Mouse (Mus musculus) yolk sac, embryonic 10.5 days (tissue): ENCODE data around the gene Rbfox3.

ENCODE experiments used
- DNase-seq: peaks from one replicate; pipeline ENCODE4 v3.0.0-alpha.2; 2017; ENCODE audit warnings: low spot score

The Rbfox3 gene

DNA sequence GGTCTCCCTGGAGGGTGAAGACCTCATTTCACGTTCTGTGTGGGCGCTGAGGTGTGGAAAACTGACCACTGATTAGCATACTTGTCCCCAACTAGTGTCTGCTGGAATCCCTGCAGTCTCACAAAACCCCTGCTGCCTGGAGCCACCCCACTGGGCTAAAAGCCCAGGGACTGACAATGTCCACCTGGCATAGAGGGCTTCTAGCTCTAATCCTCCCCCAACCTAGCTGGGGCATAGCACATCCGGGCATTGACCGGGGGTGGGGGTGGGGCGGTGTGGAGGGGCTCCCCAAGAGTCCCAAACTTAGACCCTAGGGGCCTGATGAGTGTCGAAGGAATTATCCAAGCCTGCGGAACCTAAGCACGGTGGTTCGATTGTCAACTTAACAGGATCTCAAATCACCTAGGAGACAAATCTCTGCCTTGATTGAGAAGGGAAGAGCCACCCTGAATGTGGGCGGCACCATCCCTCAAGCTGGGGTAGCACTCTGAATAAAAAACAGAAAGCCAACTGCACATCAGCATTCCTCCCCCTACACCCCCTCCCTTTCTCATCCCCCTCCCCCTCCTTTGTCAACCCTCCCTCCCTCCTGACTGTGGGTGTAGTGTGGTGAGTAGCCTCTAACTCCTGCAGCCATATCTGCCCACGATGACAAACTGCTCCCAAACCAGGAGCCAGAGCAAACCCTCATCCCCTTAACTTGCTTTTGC is 29.5 kb downstream of the Rbfox3 start:
- DNase-seq, result no peak

DNA sequence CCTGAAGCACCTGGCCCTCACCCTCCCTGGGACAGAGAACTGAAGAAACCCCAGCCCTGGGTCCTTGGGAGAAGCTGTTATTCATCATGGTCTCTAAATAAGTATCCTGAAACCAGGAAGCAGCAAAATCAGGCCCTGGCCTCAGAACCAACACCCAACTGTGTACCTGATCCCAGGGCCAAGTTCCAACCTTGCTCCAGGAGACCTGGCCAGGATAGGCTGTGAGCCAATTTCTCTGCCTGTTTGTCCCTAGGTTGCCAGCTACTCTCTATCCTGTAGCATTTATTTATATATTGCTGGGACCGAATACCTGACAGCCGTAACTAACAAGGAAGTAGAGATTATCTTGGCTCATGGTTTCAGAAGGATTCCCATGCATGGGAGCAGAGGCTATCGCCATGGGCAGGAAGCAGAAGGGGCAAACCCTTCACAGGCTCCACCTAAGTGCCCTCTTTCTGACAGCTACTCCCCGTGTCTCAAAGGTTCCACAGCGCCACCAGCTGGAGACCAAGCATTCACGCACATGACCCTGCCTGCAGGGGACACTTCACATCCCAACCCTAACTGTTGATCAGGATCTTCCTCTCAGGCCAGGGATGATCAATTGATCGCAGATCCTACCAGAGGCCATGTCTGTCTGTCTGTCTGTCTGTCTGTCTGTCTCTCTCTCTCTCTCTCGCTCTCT is 31.8 kb downstream of the Rbfox3 start:
- no peak for DNase-seq

DNA sequence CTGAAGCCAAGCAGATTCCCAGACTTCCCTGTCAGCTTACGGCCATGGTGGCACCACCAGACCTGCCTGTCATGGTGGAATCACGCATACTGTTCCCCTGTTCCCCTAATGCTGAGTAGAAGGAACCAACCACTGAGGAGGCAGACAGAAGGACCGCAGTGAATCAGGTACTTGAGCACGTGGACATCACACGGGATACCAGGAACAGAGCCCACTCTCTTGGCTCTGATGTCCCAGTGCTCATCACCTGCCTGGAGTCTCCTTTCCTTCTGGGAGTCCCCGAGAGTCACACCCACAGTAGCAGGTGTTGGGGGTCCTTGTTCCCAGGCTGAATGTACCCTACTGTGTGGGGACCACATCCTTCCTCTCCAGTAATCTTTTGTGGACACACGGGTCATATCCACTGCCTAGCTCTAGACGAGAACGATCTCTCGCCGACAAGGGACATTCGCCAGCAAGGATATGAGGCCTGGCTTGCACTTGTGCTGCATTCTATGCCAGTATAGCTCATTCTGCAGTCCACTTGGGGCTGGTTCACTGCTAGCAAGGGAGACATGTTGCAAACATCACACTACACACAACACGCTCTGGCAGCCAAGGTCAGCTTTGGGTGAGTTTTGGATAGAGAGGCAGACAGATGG is 32.7 kb downstream of the Rbfox3 start:
- DNase-seq, result no peak

DNA sequence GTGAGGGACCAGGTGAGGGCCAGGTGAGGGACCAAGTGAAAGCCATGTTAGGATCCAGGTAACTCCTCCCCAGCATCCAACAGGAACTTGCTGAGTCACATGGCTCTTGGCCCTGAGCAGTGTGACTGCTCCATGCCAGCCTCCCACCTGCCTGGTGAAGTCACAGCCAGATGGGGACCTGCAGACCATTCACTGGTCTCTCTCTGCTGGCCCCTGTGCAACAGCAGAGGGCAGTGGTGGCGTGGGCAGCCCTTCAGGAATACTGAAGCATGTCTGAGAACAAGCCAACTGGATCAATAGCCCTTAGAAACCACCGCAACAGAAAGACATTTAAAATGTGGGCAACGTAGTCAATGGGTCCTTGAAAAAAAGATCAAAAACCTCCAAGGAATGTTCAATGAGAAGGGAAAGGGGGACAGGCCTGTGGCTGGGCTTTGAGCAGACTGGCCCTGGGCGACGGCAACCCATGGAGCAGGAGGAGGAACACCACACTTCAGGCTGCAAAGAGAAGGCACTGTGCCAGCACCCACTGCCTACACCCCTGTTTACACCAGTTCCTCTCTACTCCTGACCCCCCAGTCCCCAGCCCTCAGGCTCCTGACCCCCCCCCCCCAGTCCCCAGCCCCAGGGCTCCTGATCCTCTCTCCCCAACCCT is 36.0 kb downstream of the Rbfox3 start:
- DNase-seq, result no peak

DNA sequence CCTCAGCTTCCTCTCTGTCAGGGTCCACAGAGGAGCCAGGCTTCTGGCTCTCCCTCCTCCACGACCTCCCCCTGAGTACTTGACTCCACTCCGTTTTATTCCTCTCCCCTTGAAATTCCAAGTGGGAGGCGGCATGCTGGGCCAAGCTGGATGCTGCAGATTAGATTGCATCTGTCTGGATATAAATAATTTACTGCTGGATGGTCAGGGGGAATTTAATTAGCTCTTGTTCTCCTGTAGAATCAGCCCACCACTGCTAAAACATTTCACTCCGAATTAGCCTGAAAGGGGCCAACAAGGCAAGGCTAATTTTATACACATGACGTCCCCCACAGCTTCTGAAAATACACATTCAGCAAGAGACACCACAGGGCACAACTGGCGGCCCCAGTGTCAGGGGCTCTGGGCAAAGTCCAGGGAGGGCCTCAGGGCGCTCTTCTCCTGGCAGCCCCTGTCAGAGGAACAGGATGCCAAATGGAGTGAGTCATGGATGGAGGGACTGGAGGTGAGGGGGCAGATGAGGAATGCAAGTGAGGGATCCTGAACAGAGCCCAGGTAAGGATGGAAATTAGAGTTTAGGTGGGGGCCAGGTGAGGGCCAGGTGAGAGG is 36.8 kb downstream of the Rbfox3 start:
- no peak for DNase-seq

DNA sequence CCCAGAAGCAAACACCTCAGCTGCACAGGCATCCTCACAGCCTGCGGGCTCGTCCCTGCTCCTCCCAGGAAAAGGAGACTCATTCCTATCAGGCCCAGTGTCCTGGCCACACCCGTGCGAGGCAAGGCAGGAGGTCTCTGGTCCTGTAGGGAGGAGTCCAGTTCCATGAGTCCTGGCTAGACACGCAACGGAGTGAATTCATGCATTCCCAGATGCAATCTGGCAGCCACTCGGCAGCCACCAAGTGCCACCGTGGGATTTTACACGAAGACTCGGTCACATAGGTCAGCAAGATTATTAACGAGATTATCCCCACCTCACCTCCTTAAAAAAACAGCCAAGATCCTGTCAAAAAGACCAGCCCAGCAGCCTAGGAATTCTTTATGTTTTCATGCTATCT is 37.4 kb downstream of the Rbfox3 start:
- no peak for DNase-seq

DNA sequence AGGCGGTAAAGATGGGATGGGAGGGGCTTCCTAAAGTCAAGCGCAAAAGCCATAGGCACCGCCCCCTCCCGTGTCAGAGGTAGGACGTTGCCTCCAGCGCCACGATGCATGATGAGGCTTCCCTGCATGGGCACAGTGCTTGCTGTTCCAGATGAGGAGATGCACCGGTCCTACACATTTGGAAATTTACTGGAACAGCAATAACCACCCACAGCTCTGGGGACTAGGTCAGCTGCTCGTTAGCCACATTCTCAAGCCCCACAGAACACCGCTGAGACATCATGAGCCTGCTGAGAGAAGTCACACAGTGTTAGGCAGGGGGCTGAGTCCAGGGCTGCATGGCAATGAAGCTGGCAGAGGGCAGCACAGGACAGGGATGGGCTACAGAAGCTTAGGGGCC is 39.9 kb downstream of the Rbfox3 start:
- DNase-seq, result no peak

DNA sequence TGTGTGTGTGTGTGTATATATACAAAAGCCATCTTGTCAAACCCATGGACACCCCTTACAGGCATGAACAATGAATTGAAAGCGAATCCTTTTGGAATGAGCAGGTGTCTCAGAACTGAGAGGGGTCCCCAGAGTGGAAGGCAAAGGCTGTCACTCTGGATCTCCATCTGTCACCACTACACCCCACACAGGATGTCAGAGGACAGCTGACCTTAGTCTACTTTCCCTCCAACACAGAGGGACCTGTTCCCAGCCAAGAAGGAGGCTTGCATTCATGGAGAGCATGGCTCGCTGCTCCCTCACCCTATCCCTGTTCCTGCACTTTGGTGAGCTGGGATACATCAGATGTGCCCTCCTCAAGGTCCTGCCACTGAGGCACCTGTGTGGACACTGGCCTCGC is 48.0 kb downstream of the Rbfox3 start:
- DNase-seq, result no peak

DNA sequence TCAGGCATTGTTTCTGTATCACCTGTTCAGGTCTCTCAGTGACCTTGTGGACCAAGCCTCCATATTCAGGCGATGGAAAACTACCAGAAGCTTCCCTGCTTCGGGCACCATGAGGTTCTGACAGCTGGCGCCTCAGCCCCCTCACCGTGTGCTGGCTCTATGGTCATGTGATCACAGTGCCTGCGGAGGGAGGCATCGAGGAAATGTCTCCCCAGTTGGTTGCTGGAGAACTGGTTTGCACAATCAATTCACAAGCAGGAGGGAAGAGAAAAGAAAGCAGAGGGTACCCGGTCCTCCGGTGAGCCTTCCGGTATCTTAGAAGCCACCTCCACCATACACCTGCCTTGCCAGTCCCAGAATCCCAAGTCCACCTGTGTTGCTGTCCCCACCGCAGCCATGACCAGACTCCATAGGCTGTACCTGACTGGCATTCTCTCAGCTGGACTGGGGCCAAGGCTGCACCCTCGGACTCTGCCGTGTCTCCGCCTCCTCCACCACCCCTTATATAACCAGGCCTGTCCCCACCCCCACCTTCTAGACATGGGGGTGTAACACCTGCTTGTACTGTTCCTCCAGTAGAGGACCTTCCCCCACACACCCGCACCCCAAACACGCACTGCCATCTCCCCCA is 49.5 kb downstream of the Rbfox3 start:
- DNase-seq, result no peak

DNA sequence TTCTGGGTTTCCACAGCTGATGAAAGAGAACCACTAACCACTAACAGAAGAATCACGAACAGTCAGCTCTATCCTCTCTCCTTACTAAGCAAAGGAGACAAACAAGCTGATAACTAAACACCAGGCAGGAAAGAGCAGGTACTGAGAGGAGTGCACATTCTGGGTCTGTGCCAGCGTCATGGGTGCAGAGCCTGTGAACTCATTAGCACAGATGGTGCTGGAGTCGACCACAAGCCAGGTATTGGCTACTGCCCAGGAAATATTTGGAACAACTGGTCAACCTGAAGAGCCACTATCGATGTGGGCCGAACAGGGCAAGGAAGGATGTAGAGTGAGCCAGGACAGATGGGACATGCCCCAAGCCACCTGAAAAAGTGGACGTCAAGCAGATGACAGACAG is 50.2 kb downstream of the Rbfox3 start:
- no peak for DNase-seq

DNA sequence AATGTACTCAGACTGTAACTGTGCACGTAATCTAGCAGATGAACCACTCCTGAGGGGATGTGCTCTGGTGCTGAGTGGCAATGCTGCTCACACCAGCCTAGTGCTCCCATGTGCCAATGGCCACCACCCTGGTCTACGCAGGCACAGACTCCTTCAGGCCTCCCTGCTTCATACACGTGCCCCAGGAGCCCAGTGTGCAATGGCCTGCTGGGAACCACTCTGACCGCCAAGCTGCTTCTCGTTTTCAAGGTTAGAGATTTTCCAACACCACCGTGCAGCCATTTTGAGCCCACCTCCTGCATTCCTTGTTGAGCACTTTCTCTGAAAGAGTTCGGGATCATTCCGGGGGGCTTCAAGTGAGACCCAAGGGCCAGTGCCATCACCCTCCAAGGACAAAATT is 50.6 kb downstream of the Rbfox3 start:
- DNase-seq, result no peak

DNA sequence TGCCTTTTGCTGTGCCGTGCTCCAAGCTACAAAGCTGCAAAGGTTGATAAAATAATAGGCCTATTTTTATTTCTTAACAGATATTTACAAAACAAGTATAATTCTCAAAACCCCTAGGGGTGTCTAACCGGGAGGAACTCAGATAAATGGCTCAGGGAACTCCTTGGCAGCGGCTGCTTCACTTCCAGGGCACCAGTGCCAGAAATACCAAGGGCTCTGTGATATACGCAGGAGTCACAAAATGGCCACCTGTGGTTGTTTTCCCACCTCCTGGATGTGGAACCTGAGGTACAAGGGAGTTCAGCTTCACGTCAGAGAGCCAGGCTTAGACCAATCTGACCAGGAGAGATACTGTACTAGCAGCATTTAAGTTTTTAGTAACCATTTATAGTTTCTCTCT is 51.6 kb downstream of the Rbfox3 start:
- no peak for DNase-seq

DNA sequence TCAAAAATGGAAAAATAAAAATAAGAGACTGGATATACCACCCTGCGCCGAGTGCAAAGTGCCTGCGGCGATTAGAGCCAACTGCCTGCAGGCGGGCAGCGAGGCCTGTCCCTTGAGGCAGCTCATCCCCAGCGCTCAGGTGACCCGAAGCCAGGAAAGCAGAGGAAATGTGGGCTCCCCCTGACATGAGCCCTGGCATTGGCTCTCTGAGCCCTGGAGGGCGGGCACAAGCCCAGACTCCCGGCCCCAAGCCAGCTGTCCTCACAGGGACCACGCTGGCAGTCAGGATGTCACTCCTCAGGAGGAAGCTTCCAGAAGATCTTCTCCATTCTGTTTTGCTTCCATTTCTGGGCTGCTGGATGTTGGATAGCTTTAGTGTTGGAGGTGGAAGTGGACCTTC is 53.1 kb downstream of the Rbfox3 start:
- no peak for DNase-seq

DNA sequence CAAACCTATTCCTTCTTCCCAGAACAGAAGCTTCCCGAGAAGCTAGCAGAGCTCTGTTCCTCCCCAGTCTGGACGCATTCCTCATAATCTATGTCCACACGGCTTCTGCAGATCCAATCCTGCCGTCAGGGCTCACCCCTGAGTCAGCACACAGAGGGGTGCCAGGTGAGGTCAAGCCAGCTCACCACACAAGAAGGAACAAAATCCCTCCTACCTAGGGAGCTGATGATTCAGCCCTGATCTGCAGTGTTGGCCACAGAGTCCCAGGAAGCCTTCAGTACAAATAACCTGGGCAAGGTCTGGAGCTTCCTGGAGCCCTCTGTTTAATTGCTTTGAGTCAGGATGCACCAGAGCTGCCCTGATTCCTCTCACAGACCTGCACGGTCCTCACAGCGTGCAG is 60.0 kb downstream of the Rbfox3 start:
- no peak for DNase-seq

DNA sequence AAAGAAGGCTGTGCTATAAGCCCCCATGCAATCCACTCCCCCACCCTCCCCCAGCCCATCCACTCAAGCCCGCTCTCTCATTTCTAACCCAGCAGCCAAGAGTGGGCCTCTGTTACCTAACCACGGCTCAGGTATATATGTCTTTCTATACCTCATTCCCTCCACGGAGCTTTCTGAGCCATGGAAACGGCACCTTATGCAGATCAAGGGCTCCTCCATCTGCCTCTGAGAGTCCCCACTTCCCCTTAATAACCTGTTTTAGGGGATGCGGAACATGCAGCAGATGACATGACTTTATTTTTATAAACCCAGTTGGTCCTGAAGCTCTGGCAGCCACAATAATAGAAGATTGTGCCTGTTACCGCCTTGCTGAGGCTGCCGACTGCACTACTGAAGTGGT is 63.4 kb downstream of the Rbfox3 start:
- DNase-seq, result no peak

DNA sequence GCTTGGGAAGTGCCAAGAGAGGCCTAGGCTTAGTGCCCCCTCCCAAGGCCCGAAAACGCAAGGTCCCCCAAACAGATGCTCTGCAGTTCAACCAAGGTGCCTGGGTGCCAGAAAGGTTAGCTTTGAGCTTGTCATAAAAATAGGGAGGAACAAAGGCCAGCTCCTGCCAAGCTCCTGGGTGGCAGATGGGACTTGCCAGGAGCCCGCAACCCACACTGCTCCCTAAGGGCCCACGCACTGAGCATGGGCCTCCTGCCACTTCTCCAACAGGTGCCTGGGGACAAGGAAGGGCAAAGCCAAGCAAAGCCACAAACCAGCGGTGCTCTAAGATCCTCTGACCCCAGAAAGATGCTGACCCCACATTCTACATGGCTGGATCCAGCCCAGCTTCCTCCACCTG is 70.4 kb downstream of the Rbfox3 start:
- DNase-seq, result no peak

DNA sequence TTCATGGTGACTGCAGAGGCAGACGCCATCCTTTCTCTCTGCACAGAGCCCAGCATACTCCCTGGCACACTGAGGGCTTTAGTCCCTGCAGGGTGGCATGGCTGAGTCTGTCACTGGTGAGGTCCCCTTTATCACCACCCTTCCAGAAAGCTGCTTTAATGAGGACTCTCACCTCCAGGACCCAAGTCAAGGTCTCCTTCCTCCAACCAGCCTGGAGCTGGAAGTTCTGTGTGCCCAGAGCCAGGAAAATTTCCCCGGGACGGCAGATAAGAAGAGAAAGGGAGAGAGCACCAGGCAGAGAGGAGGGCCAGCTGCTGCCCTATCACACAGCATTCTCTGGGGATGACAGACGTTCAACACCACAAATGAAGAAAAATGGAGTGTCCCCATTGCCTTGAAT is 73.2 kb downstream of the Rbfox3 start:
- no peak for DNase-seq

DNA sequence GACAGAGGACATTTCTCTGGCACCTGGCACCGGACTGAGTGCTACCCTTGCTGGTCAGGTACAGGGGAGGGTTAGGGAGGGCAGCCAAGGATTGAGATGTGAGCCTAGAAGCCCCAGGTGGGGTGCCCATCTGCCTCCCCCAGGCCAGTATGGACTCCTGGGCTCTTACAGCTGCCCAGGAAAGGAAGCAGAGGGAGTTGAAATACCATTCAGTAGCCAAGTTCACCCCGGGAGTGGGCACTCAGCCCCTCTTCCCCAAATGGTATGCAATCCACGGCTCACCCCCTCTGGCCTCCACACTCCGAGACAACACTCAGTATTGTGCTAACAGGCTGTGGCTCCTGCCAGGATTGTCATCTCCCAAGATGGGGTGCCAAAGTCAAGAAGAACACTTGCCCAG is 74.5 kb downstream of the Rbfox3 start:
- DNase-seq, result no peak

DNA sequence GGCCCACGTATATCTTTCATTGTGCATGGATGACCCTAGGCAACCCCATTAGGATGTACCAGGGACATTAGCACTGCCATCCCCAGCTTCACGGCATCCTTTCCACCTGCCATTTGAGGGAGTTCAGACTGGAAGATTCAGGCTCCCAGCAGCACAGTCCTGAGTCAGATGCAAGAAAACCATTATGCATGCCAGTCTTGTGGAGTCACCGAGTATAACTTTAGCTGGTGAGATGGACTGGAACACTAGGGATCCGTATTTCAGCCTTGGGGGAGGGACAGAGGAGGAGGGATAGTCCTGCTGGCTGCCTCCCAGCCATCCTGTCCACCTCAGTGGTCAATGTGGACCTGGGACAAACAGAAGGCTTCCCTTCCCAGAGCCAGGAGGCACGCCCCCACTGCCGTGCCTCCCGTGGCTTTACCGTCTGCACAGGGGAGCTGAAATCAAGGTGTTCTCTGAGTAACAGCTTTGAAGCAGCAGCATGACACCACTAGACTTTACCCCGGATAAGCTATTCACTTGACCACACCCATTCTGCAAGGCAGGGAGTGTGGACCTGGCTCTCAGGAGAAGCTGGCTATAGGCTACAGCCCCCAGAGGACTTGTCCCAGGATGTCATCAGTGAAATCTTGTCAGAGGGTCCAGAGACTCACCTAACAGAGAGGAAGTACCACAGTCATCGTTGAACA is 78.5 kb downstream of the Rbfox3 start:
- no peak for DNase-seq

DNA sequence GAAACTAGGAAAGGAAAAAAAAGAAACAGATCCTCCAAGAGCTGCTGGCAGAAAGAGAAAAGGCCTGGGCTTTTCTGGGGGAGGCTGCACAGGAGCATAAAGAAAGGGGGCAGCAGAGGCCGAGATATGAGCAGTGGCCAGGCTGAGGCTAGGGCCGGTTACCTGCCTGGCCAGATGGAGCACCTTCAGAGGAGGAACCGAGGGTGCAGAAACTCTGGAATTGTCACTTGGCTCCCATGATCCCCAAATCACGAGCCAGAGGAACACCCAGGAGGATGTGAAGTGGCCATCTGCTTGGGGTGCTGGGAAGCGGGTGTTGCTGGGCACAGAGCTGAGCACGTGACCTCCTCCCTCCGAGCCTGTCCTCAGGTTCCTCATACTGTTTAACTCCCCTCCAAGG is 79.7 kb downstream of the Rbfox3 start:
- DNase-seq, result no peak

DNA sequence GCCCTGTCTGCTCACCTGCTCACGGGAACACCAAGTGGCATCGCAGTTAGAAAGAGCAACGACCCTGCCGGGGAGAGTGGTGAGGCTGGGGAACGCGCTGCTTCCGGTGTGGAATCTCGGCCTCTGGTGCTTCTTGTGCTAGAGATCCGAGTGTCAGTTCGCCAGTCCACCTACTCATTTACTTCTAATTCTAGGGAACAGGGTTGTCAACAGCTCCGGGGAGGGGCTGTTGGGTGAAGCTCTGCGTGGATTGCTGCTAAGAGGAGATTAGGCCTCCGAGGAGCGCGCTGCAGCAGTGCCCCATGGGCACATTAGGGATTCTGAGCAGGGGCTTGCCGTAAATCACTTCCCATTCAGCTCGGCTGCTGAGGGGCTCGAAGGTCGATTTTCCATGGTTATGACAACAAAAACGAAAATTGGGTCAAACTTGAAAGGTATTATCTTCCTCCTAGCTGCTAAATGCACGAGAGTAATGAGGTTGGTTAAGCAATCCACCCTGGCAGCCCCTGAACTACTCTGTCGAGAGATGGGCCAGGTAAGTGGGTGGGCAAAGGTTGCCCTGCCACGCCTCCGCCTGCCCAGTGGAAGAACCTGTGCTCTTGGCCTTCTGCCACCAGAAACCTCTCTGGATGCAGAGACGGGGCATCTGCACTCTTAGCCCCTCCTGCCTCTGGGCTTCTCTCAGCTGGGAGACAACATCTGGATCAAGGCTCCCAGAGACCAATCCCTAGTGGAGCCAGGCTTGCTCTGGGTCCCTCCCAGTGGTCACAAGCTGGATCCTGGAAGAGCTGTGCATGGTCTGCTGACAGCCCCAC is 85.9 kb downstream of the Rbfox3 start:
- DNase-seq, result no peak
